Mouse (Mus musculus) layer of hippocampus, adult 2 months (tissue): Measurements from ENCODE around the gene Col4a2. TPM values are rescaled to one million over a fixed set of nuclear protein-coding genes. Genes with fewer than 3 reads are reported as not detected.

Experiments
- DNase-seq, 2 experiments: peaks; one replicate each; pipeline ENCODE4 v3.0.0; 2022; ENCODE audit warnings: low spot score in 2 of 2
- H3K27ac ChIP-seq: fragments of 200-600 bp; 2 replicates; pipeline ENCODE4 v1.8.1; 2022
- H3K4me3 ChIP-seq: fragments of 200-600 bp; 2 replicates; pipeline ENCODE4 v1.8.1; 2022; ENCODE audit warnings: mild to moderate bottlenecking
- CTCF ChIP-seq: fragments of 200-600 bp; conservative IDR thresholded peaks from 2 replicates; pipeline ENCODE4 v1.8.1; 2022; ENCODE audit warnings: antibody characterized with exemption, mild to moderate bottlenecking, moderate library complexity
- total RNA-seq, 2 experiments: library from RNA; stranded (reverse); gene quantifications; 2 replicates each; pipeline ENCODE4 v1.2.3; 2021

Gene Col4a2
- total RNA-seq, 2 experiments from 2014 or later = 53.7 to 55.4 TPM

- no peak for DNase-seq
Observed at GRCm38 (mm10) chr8:11319405-11319804, 6.8 kb downstream of the Col4a2 start.

GRCm38 (mm10) chr8:11321841-11322240 is 9.2 kb downstream of the Col4a2 start:
- Histone ChIP-seq H3K4me3 (no peak overlapping the region), H3K27ac (no peak overlapping the region)
- DNase-seq = no peak
- no peak for TF ChIP-seq CTCF

More at GRCm38 (mm10) chr8:11319405-11319804, 6.8 kb downstream of the Col4a2 start:
- Histone ChIP-seq H3K4me3 (no peak overlapping the region), H3K27ac (no peak overlapping the region)
- TF ChIP-seq CTCF = no peak

- DNase-seq = no peak
- H3K4me3 ChIP-seq = no peak overlapping the region
- no peak for TF ChIP-seq CTCF
- no peak overlapping the region for H3K27ac ChIP-seq
Observed at GRCm38 (mm10) chr8:11322724-11323585, 10.3 kb downstream of the Col4a2 start.

GRCm38 (mm10) chr8:11323681-11324080 is 11.1 kb downstream of the Col4a2 start:
- Histone ChIP-seq H3K4me3 (no peak overlapping the region), H3K27ac (no peak overlapping the region)
- no peak for DNase-seq
- TF ChIP-seq CTCF = no peak

DNA sequence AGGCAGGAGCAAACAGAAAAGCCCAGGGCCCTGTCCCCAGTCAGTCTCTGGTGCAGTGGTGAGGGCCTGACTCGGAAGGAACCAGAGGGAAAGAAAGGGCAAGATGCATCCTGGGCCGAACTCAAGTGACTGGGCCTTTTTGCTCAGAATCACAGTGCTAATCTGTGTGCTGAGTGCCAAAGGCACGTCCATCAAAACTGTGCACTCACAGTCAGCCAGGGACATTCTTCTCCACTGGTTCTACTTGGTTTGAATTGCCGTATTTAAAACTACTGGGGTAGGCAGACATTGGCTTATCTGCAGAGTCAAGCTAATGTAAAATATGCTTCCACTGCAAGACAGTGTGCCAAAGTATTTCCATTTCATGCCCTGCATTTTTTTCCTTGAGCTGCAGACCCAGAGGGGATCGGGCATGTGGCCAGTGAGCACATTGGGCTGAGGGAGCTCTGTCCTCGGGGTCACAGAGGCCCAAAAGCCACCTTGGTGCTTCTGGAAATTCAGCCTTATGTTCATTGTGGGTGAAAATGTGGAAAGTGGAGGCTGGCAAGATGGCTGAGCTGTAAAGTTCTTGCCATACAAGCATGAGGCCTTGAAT is 12.3 kb downstream of the Col4a2 start:
- no peak for DNase-seq
- TF ChIP-seq CTCF = no peak
- Histone ChIP-seq H3K4me3 (no peak overlapping the region), H3K27ac (no peak overlapping the region)

GRCm38 (mm10) chr8:11327298-11327697 is 14.7 kb downstream of the Col4a2 start:
- no peak for DNase-seq
- no peak for TF ChIP-seq CTCF
- no peak overlapping the region for H3K4me3 ChIP-seq
- no peak overlapping the region for H3K27ac ChIP-seq

DNA sequence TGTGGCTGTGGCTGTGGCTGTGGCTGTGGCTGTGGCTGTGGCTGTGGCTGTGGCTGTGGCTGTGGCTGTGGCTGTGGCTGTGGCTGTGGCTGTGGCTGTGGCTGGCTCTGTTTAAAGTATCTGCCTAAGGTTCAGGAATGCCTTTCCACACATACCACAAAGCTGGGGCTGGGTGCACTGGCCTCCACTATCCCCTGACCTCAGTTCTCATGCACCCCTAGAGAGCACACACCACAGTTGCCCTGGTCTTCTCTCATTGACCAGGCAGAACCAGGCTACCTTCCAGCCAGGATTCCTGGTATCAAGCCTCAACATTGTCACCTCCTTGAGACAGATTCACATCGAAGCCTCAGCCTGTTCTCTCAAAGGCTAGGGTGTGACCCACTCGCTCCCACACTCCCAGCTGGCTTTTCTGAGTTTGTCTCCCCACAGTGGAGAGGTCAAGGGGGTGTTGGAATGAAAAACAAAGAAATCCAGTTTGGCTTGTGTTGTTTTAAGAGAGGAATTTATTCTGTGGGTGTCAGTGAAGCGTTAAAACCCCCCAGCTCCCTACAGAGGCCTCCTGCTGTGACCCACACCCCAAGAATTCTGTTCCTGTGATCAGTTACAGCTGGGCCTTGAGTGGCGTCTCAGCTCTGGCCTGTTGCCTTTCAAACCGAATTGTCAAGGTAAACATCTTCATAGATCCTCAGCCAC is 15.3 kb downstream of the Col4a2 start:
- TF ChIP-seq CTCF = no peak
- no peak overlapping the region for H3K27ac ChIP-seq
- no peak overlapping the region for H3K4me3 ChIP-seq
- DNase-seq = no peak

DNA sequence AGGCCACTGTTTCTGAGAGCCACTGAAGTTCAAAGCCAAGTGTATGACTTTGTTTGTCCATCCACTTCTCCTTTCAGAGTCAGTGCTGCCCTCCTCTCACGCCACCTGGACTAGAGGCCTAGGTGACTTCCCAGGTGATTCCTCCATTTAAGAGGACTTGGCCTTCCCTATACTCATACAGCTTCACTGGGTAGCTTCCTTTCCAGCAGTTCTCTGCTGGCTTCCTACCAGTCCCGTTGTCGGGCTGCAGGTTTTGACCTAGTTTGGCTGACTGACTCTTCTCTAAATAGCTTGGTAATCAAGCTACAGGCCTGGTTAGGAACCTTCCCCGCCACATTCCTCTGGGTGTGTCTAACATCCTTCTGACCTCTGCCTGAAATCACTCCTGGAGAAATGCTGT is 19.0 kb downstream of the Col4a2 start:
- DNase-seq = no peak
- H3K27ac ChIP-seq = no peak overlapping the region
- no peak for TF ChIP-seq CTCF
- no peak overlapping the region for H3K4me3 ChIP-seq

DNA sequence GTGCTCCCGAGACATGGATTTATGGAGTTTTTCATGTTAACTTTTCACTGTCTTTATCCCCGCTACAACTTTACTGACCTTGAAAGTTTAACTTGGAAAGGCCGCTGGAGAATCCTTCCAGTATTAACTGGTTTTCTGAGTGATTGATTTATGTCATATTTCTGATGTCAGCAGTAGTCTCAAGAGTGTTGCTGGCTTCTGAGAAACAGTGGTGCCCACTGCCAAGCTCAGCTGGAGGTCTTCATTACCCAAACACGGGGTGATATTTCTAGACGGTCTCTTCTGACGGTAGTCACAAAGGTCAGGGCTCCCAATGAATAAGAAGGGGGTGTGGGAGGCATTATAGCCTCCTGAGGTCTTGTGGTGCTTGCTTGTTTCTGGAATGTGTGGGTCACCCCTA is 21.1 kb downstream of the Col4a2 start:
- Histone ChIP-seq H3K27ac (no peak overlapping the region), H3K4me3 (no peak overlapping the region)
- no peak for DNase-seq
- TF ChIP-seq CTCF = no peak

- Histone ChIP-seq H3K27ac (no peak overlapping the region), H3K4me3 (no peak overlapping the region)
- no peak for TF ChIP-seq CTCF
- no peak for DNase-seq
Observed at GRCm38 (mm10) chr8:11334493-11334892, 21.9 kb downstream of the Col4a2 start.

- DNase-seq = no peak
- TF ChIP-seq CTCF = no peak
- Histone ChIP-seq H3K4me3 (no peak overlapping the region), H3K27ac (no peak overlapping the region)
Observed at GRCm38 (mm10) chr8:11335238-11335637, 22.6 kb downstream of the Col4a2 start.

DNA sequence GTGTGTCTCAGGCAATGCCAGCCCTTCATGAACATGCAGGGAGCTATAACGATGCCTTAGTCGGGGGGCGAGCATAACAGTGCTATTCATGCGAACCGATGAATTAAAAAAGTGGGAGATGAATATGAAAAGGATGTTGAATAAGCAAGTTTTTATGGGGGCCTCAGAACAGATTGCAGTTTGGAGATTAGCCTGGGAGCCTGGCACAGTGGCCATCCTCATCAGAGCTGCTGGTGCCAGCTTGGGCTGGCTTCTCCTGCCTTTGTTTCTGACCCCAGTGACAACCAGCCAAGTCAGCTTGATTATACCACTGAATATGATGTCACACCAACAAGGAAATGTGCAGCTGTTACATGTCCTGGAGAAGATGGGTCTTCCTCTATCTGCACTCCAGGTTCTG is 23.7 kb downstream of the Col4a2 start:
- TF ChIP-seq CTCF = no peak
- Histone ChIP-seq H3K4me3 (no peak overlapping the region), H3K27ac (no peak overlapping the region)
- DNase-seq = no peak

DNA sequence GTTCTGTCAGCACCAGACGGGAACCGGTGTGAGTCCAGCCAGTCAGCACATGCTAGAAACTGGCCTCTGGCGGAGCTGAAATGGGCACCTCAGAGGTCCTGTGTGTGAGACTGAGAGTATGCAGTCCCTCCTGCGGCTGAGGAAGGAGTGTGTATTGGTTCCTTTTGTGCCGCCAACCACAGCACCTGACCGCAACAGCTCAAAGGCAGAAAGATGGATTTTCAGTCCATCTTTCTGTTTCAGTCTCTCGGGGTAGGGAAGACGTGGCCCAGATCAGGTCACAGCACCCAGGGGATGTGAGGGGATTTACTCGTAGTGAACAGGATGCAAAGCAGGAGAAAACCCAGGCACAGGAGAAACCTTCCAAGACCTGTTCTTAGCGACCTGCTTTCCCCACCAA is 25.0 kb downstream of the Col4a2 start:
- no peak for DNase-seq
- Histone ChIP-seq H3K27ac (no peak overlapping the region), H3K4me3 (no peak overlapping the region)
- no peak for TF ChIP-seq CTCF

GRCm38 (mm10) chr8:11338507-11338906 is 25.9 kb downstream of the Col4a2 start:
- no peak for TF ChIP-seq CTCF
- no peak for DNase-seq
- Histone ChIP-seq H3K4me3 (no peak overlapping the region), H3K27ac (no peak overlapping the region)
